Mouse (Mus musculus) CH12.LX (cell line): ENCODE data around the gene Ldb2. TPM values are rescaled to one million over a fixed set of nuclear protein-coding genes. Genes with fewer than 3 reads are reported as not detected.

Experiments used
- DNase-seq: peaks from one replicate; pipeline ENCODE4 v3.0.0-alpha.2; 2013; ENCODE audit errors: extremely low read depth
- H3K27ac ChIP-seq: 2 replicates; pipeline ENCODE4 v1.5.1; 2012; ENCODE audit warnings: low read depth, mild to moderate bottlenecking, control low read depth, moderate library complexity; ENCODE audit not compliant: insufficient read depth
- H3K27me3 ChIP-seq: replicated peaks from 2 replicates; pipeline ENCODE3; 2012; ENCODE audit warnings: inconsistent platforms
- H3K36me3 ChIP-seq, 2 experiments: replicated peaks in 1 of 2; 2 replicates each; pipeline versions ENCODE3 to v1.6.1; 2012; ENCODE audit warnings: inconsistent platforms in 1 of 2, low read length in 1 of 2, mild to moderate bottlenecking in 1 of 2, mixed read lengths in 1 of 2, moderate library complexity in 1 of 2; ENCODE audit not compliant: control insufficient read depth in 1 of 2, insufficient read depth in 1 of 2
- H3K4me1 ChIP-seq, 2 experiments: 2 replicates each; pipeline ENCODE4 v1.6.1; 2012; ENCODE audit warnings: inconsistent platforms in 1 of 2, moderate library complexity in 1 of 2; ENCODE audit not compliant: insufficient read depth in 2 of 2, control insufficient read depth in 1 of 2
- H3K4me2 ChIP-seq: 2 replicates; pipeline ENCODE4 v1.6.1; 2012; ENCODE audit warnings: low read depth, mild to moderate bottlenecking, control low read depth; ENCODE audit not compliant: poor library complexity, insufficient read depth, severe bottlenecking
- H3K4me3 ChIP-seq, 3 experiments: fragments of 150-350 bp in 1 of 3; sonication (generic) in 1 of 3; replicated peaks in 1 of 3; 2 replicates each; pipeline versions ENCODE3 to v1.5.1; 2011 to 2012; ENCODE audit warnings: low read depth in 2 of 3, low read length in 2 of 3, mild to moderate bottlenecking in 2 of 3, moderate library complexity in 2 of 3, control low read depth in 1 of 3, improper control_type of control experiment in 1 of 3, inconsistent platforms in 1 of 3, mixed read lengths in 1 of 3; ENCODE audit not compliant: poor library complexity in 1 of 3
- H3K79me2 ChIP-seq: replicated peaks from 2 replicates; pipeline ENCODE4 v1.6.1; 2012; ENCODE audit warnings: mild to moderate bottlenecking, moderate library complexity; ENCODE audit not compliant: control insufficient read depth, poor library complexity, insufficient read depth, severe bottlenecking; ENCODE audit errors: extremely low read depth
- H3K9ac ChIP-seq: 2 replicates; pipeline ENCODE4 v1.6.1; 2012; ENCODE audit warnings: low read depth, mild to moderate bottlenecking, control low read depth, moderate library complexity; ENCODE audit not compliant: insufficient read depth
- H3K9me3 ChIP-seq: replicated peaks from 2 replicates; pipeline ENCODE3; 2012; ENCODE audit warnings: low read length, inconsistent platforms, mixed read lengths
- CHD1 ChIP-seq: IDR thresholded peaks from 2 replicates; pipeline ENCODE4 v1.6.1; 2012; ENCODE audit warnings: low read depth, low read length, improper control_type of control experiment, inconsistent platforms
- CTCF ChIP-seq, 2 experiments: IDR thresholded peaks in 1 of 2; conservative IDR thresholded peaks in 1 of 2; 2 replicates each; pipeline ENCODE4 v1.5.1; 2011 to 2012; ENCODE audit warnings: low read depth in 2 of 2, low read length in 2 of 2, improper control_type of control experiment in 1 of 2, inconsistent platforms in 1 of 2, mild to moderate bottlenecking in 1 of 2, moderate library complexity in 1 of 2
- E2F4 ChIP-seq: IDR thresholded peaks from 2 replicates; pipeline ENCODE4 v1.6.1; 2011; ENCODE audit warnings: low read depth, low read length, improper control_type of control experiment; ENCODE audit not compliant: insufficient replicate concordance
- ELF1 ChIP-seq: IDR thresholded peaks from 2 replicates; pipeline ENCODE4 v1.6.1; 2014; ENCODE audit warnings: low read depth, mild to moderate bottlenecking, inconsistent platforms, low read length, improper control_type of control experiment
- GABPA ChIP-seq: IDR thresholded peaks from 2 replicates; pipeline ENCODE4 v1.6.1; 2012; ENCODE audit warnings: low read depth, low read length, improper control_type of control experiment, inconsistent platforms; ENCODE audit not compliant: insufficient replicate concordance
- IRF4 ChIP-seq: IDR thresholded peaks from 2 replicates; pipeline ENCODE4 v1.6.1; 2014; ENCODE audit warnings: low read depth, mild to moderate bottlenecking, inconsistent platforms, low read length, improper control_type of control experiment
- KAT2A ChIP-seq: IDR thresholded peaks from 2 replicates; pipeline ENCODE4 v1.6.1; 2012; ENCODE audit warnings: low read length, improper control_type of control experiment, inconsistent platforms; ENCODE audit not compliant: insufficient replicate concordance
- MAFK ChIP-seq: IDR thresholded peaks from 2 replicates; pipeline ENCODE4 v1.6.1; 2011; ENCODE audit warnings: low read length, improper control_type of control experiment; ENCODE audit not compliant: insufficient replicate concordance
- MAZ ChIP-seq: IDR thresholded peaks from 2 replicates; pipeline ENCODE4 v1.6.1; 2012; ENCODE audit warnings: low read depth, mild to moderate bottlenecking, inconsistent platforms, low read length, improper control_type of control experiment, moderate library complexity
- NRF1 ChIP-seq: IDR thresholded peaks from 2 replicates; pipeline ENCODE4 v1.6.1; 2014; ENCODE audit warnings: low read depth, mild to moderate bottlenecking, inconsistent platforms, low read length, improper control_type of control experiment, moderate library complexity
- PAX5 ChIP-seq: IDR thresholded peaks from 2 replicates; pipeline ENCODE4 v1.6.1; 2012; ENCODE audit warnings: low read length, inconsistent platforms, mixed read lengths
- POLR2A ChIP-seq: IDR thresholded peaks from 2 replicates; pipeline ENCODE4 v1.6.1; 2011; ENCODE audit warnings: low read depth, mild to moderate bottlenecking, improper control_type of control experiment, low read length
- RCOR1 ChIP-seq: conservative IDR thresholded peaks from 2 replicates; pipeline ENCODE4 v1.6.1; 2012; ENCODE audit warnings: low read depth, mild to moderate bottlenecking, inconsistent platforms, low read length, improper control_type of control experiment
- SIN3A ChIP-seq: IDR thresholded peaks from 2 replicates; pipeline ENCODE4 v1.6.1; 2012; ENCODE audit warnings: low read length, improper control_type of control experiment, inconsistent platforms
- SMC3 ChIP-seq: IDR thresholded peaks from 2 replicates; pipeline ENCODE4 v1.6.1; 2011; ENCODE audit warnings: low read depth, low read length, improper control_type of control experiment
- TCF12 ChIP-seq: IDR thresholded peaks from 2 replicates; pipeline ENCODE4 v1.6.1; 2014; ENCODE audit warnings: low read depth, mild to moderate bottlenecking, inconsistent platforms, low read length, improper control_type of control experiment
- UBTF ChIP-seq: IDR thresholded peaks from 2 replicates; pipeline ENCODE4 v1.6.1; 2012; ENCODE audit warnings: low read depth, mild to moderate bottlenecking, inconsistent platforms, low read length, improper control_type of control experiment, moderate library complexity
- USF1 ChIP-seq: IDR thresholded peaks from 2 replicates; pipeline ENCODE4 v1.6.1; 2014; ENCODE audit warnings: low read depth, mild to moderate bottlenecking, inconsistent platforms, low read length, improper control_type of control experiment
- USF2 ChIP-seq: conservative IDR thresholded peaks from 2 replicates; pipeline ENCODE4 v1.6.1; 2011; ENCODE audit warnings: low read depth, low read length, improper control_type of control experiment
- ZMIZ1 ChIP-seq: IDR thresholded peaks from 2 replicates; pipeline ENCODE4 v1.6.1; 2012; ENCODE audit warnings: low read depth, mild to moderate bottlenecking, inconsistent platforms, low read length, improper control_type of control experiment
- dilution Hi-C: fragments of 300-500 bp; cut with MboI; formaldehyde crosslinking; loops from 2 replicates; pipeline ENCODE4 v1.14.3; 2020; ENCODE audit warnings: low sequenced_read_pairs; ENCODE audit not compliant: extremely low pct_unique_long_range_greater_than_20kb, extremely low pct_ligation_motif_present
- in situ Hi-C: fragments of 300-500 bp; cut with MboI; formaldehyde crosslinking; loops from 3 replicates; pipeline ENCODE4 v1.14.3; 2019; ENCODE audit warnings: low sequenced_read_pairs, low pct_ligation_motif_present, low pct_unique_long_range_greater_than_20kb, mixed read lengths
- polyA plus RNA-seq: library from polyadenylated mRNA; unstranded; fragments of >175 nt; gene quantifications from 2 replicates; pipeline ENCODE4 v1.2.1, GENCODE M21; 2012; ENCODE audit warnings: low read depth; ENCODE audit not compliant: insufficient read length
- total RNA-seq, 2 experiments: library from RNA; depleted of rRNA; stranded (reverse); fragments of 300-350 nt in 1 of 2; fragments of >200 nt in 1 of 2; gene quantifications; 2 replicates each; pipeline ENCODE4 v1.2.3; 2012 to 2014

The Ldb2 gene
- total and polyA plus RNA-seq, 3 experiments: not detected

GRCm38 (mm10) chr5:44590750-44591149, 208.7 kb downstream of the Ldb2 start:
- Histone ChIP-seq H3K4me2 (no peak overlapping the region), H3K9me3 (no peaks in the 10 kb centered on the region), H3K4me3 (no peak overlapping the region), H3K36me3 (no peaks in the 10 kb centered on the region), H3K4me1 (no peaks in the 10 kb centered on the region), H3K27ac (no peak overlapping the region), H3K79me2 (no peaks in the 10 kb centered on the region), H3K27me3 (no peaks in the 10 kb centered on the region), H3K9ac (no peak overlapping the region)
- in situ Hi-C loops (no loop called here), dilution Hi-C loops (no loop called here)
- no peak for DNase-seq
- TF ChIP-seq MAFK: no peak
- TF ChIP-seq ELF1: no peak
- TF ChIP-seq CTCF (conservative IDR thresholded peaks at IDR 0.05 in 1 of 2, IDR thresholded peaks at IDR 0.05 in 1 of 2; ENCODE audit: low read depth in 2 of 2, low read length in 2 of 2): no peak
- TF ChIP-seq CHD1: no peak
- TF ChIP-seq KAT2A: no peak

GRCm38 (mm10) chr5:44589318-44589717, 210.2 kb downstream of the Ldb2 start:
- H3K27ac ChIP-seq: no peak overlapping the region
- no peaks in the 10 kb centered on the region for H3K9me3 ChIP-seq
- H3K4me3 ChIP-seq: no peak overlapping the region
- no peaks in the 10 kb centered on the region for H3K27me3 ChIP-seq
- no peak overlapping the region for H3K4me2 ChIP-seq
- no peaks in the 10 kb centered on the region for H3K36me3 ChIP-seq
- no peaks in the 10 kb centered on the region for H3K79me2 ChIP-seq
- no peaks in the 10 kb centered on the region for H3K4me1 ChIP-seq
- DNase-seq: no peak
- TF ChIP-seq USF2 (no peak), UBTF (no peak), GABPA (no peak), POLR2A (no peak), ZMIZ1 (no peak), E2F4 (no peak), SMC3 (no peak), NRF1 (no peak), TCF12 (no peak), SIN3A (no peak), MAZ (no peak), PAX5 (no peak), USF1 (no peak), RCOR1 (no peak), IRF4 (no peak), CHD1 (no peak)
- in situ Hi-C loops (no loop called here), dilution Hi-C loops (no loop called here)
- no peak overlapping the region for H3K9ac ChIP-seq
